Mouse (Mus musculus) spleen, postnatal 36 days (tissue): ENCODE measurements around the gene Trim69.

Experiments used
- DNase-seq, 2 experiments: peaks; one replicate each; pipeline ENCODE4 v3.0.0; 2022; ENCODE audit warnings: low spot score in 2 of 2, mixed read lengths in 1 of 2

The Trim69 gene

GRCm38 (mm10) chr2:122153681-122154365 lies 6.7 kb upstream of the Trim69 start:
- DNase-seq, result no peak

GRCm38 (mm10) chr2:122154479-122154878 lies 6.0 kb upstream of the Trim69 start:
- no peak for DNase-seq

- no peak for DNase-seq
Measured at GRCm38 (mm10) chr2:122155292-122155691, 5.2 kb upstream of the Trim69 start.

GRCm38 (mm10) chr2:122156051-122156700 lies 4.3 kb upstream of the Trim69 start:
- DNase-seq, result peak; percentile 36 to 58

GRCm38 (mm10) chr2:122157561-122157960 lies 2.9 kb upstream of the Trim69 start:
- no peak for DNase-seq

- DNase-seq, result no peak
Measured at GRCm38 (mm10) chr2:122158362-122158802, 2.1 kb upstream of the Trim69 start.

- no peak for DNase-seq
Measured at GRCm38 (mm10) chr2:122159667-122160066, 833 bp upstream of the Trim69 start.

GRCm38 (mm10) chr2:122161542-122161941 lies 1.0 kb downstream of the Trim69 start:
- no peak for DNase-seq

- DNase-seq, result no peak
Measured at GRCm38 (mm10) chr2:122162529-122162928, 2.0 kb downstream of the Trim69 start.

GRCm38 (mm10) chr2:122163430-122164195 lies 3.1 kb downstream of the Trim69 start:
- DNase-seq, result no peak

GRCm38 (mm10) chr2:122164293-122164692 lies 3.8 kb downstream of the Trim69 start:
- no peak for DNase-seq

- no peak for DNase-seq
Measured at GRCm38 (mm10) chr2:122171292-122171691, 10.8 kb downstream of the Trim69 start.

- no peak for DNase-seq
Measured at GRCm38 (mm10) chr2:122172188-122172587, 11.7 kb downstream of the Trim69 start.

- DNase-seq, result peak; percentile 30
Measured at GRCm38 (mm10) chr2:122180051-122180822, 19.7 kb downstream of the Trim69 start.

GRCm38 (mm10) chr2:122185086-122185485 lies 24.6 kb downstream of the Trim69 start:
- DNase-seq, result no peak

- DNase-seq, result no peak
Measured at GRCm38 (mm10) chr2:122186106-122186505, 25.6 kb downstream of the Trim69 start, which contains the start of the genes Patl2 and Terb2. TSS of gene Patl2 (minus strand) at chr2:122186189. TSS of gene Terb2 (plus strand) at chr2:122186272.

GRCm38 (mm10) chr2:122186751-122187150 lies 26.3 kb downstream of the Trim69 start:
- no peak for DNase-seq

GRCm38 (mm10) chr2:122191849-122192248 lies 31.3 kb downstream of the Trim69 start:
- DNase-seq, result no peak

- no peak for DNase-seq
Measured at GRCm38 (mm10) chr2:122194509-122194929, 34.0 kb downstream of the Trim69 start.

GRCm38 (mm10) chr2:122201501-122201900 lies 41.0 kb downstream of the Trim69 start:
- DNase-seq, result no peak

- no peak for DNase-seq
Measured at GRCm38 (mm10) chr2:122206440-122207107, 46.1 kb downstream of the Trim69 start.
